Mouse (Mus musculus): ENCODE measurements around the gene Polr3g.

The Polr3g gene

GRCm38 (mm10) chr13:81689587-81689986 lies 21.2 kb downstream of the Polr3g start:
- in situ Hi-C loops (cut with MboI, MseI) = no loop called here

- in situ Hi-C loops (cut with MboI, MseI) = no loop called here
These were observed 25.9 kb downstream of the Polr3g start for GRCm38 (mm10) chr13:81684884-81685283.

DNA sequence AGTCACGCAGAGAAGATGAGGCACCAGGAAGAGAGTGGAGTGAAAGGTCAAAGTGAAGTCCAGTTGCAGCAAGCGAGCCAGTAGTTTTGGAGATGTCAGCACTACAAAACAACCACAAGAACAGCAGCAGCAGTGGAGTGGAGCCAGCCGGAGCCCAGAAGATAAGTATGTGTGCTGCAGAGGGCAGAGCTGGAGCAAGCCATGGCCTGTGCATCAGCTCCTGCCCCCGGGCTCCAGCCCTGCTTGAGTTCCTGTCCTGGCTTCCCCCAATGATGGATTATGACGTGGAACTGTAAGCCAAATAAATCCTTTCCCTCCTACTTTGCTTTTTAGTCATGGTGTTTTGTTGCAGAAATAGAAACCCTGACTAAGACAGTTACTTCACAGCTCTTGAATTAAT lies 26.6 kb downstream of the Polr3g start:
- in situ Hi-C loops (cut with MboI, MseI) = no loop called here

- in situ Hi-C loops (cut with MboI, MseI) = no loop called here
These were observed 27.7 kb downstream of the Polr3g start for GRCm38 (mm10) chr13:81683107-81683506.

GRCm38 (mm10) chr13:81675333-81675732 lies 35.5 kb downstream of the Polr3g start:
- in situ Hi-C loops (cut with MboI, MseI) = no loop called here

DNA sequence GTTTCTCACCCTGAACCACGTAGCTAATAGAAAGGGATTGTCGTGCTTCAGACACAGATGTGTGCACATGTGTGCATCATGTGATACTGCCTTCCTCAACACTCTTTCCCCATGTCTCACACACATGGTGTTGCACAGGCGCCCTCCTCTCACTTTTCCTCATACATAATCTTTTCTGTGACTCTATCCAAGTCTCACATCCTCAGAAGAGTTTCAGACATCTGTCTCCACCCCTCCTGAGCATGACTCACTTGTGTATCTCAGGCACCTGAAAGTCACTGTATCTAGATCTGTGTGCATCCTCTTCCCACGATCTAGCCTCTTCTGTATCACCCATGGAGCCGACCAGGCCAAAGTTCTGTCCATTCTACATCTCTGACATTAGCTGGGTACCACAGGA lies 43.1 kb downstream of the Polr3g start:
- in situ Hi-C loops (cut with MboI, MseI) = loop anchor here (25.0 kb wide), 1 partner anchor 805 kb away; no protein-coding TSS in a partner anchor

- in situ Hi-C loops (cut with MboI, MseI) = loop anchor here (25.0 kb wide), 1 partner anchor 802 kb away; no protein-coding TSS in a partner anchor
These were observed 46.5 kb downstream of the Polr3g start for GRCm38 (mm10) chr13:81664331-81664698.

- in situ Hi-C loops (cut with MboI, MseI) = loop anchor here (25.0 kb wide), 1 partner anchor 801 kb away; no protein-coding TSS in a partner anchor
These were observed 47.1 kb downstream of the Polr3g start for GRCm38 (mm10) chr13:81663566-81664330.

- in situ Hi-C loops (cut with MboI, MseI) = loop anchor here (25.0 kb wide), 1 partner anchor 796 kb away; no protein-coding TSS in a partner anchor
These were observed 52.6 kb downstream of the Polr3g start for GRCm38 (mm10) chr13:81658053-81658752.

GRCm38 (mm10) chr13:81657351-81658052 lies 53.3 kb downstream of the Polr3g start, which contains the start of gene Lysmd3:
TSS of gene Lysmd3 (plus strand) at chr13:81657663.
- in situ Hi-C loops (cut with MboI, MseI) = loop anchor here (25.0 kb wide), 1 partner anchor 795 kb away; no protein-coding TSS in a partner anchor

GRCm38 (mm10) chr13:81657008-81657350 lies 53.8 kb downstream of the Polr3g start:
- in situ Hi-C loops (cut with MboI, MseI) = loop anchor here (25.0 kb wide), 1 partner anchor 795 kb away; no protein-coding TSS in a partner anchor

- in situ Hi-C loops (cut with MboI, MseI) = loop anchor here (25.0 kb wide), 1 partner anchor 794 kb away; no protein-coding TSS in a partner anchor
These were observed 54.5 kb downstream of the Polr3g start for GRCm38 (mm10) chr13:81656091-81656850.

DNA sequence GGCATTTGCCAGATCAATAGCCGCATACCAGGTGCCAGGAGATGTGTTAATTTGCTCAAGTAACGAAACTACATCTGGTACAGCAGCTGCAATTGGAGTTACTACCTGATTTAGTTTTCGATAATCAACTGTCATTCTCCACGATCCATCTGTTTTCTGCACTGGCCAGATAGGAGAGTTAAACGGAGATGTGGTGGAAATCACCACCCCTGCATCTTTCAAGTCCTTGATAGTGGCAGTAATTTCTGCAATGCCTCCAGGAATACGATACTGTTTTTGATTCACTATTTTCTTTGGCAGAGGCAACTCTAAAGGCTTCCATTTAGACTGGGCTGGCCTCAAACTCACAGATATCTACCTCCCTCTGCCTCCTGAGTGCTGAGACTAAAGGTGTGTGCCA lies 60.4 kb downstream of the Polr3g start:
- in situ Hi-C loops (cut with MboI, MseI) = loop anchor here (25.0 kb wide), 1 partner anchor 788 kb away; no protein-coding TSS in a partner anchor

GRCm38 (mm10) chr13:81646348-81646747 lies 64.5 kb downstream of the Polr3g start:
- in situ Hi-C loops (cut with MboI, MseI) = no loop called here

- in situ Hi-C loops (cut with MboI, MseI) = no loop called here
These were observed 66.7 kb downstream of the Polr3g start for GRCm38 (mm10) chr13:81644047-81644565.

GRCm38 (mm10) chr13:81642491-81643149 lies 68.2 kb downstream of the Polr3g start:
- in situ Hi-C loops (cut with MboI, MseI) = no loop called here

- in situ Hi-C loops (cut with MboI, MseI) = no loop called here
These were observed 69.3 kb downstream of the Polr3g start for GRCm38 (mm10) chr13:81641289-81642045.

DNA sequence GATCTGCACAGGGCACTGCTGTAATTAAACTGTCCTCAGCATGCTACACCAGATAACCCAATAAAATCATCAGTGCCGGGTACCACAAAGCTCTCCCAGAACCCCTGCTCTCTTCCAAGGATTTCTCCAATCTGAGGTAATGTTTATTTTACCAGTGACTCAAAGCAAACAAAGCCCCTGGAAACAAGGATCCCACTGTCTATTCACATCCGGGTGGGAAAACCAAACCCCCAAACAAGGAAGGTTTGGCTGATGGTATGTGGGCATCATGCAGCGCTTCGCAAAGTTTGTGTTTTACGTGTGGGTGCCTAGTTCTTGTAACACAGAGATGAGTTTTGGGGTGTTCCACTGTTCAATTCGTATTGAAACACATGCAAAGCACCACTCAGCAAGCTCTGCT lies 69.9 kb downstream of the Polr3g start:
- in situ Hi-C loops (cut with MboI, MseI) = no loop called here

DNA sequence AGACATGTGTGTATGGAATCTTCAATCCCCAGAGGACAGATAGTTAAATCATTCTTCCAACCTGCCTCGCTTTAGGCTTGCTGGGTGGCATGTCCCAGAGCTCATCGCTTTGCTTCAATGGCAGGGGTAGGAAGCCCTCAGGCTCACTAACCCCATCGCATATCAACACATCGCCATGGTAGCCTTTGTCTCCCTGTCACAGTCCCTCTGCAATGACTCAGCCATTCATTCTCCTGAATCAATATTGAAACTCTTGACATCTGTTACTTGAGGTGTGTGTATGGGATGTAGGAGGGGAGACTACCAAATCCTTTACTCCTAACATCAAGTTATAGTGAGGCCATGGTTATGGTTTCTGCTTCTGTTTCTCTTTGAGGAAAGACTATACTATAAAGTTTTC lies 71.2 kb downstream of the Polr3g start:
- in situ Hi-C loops (cut with MboI, MseI) = loop anchor here (5.0 kb wide), 1 partner anchor 192 kb away; no protein-coding TSS in a partner anchor

Measured in T-helper 2 cell (primary cell).